ENCODE assay signal across 13 mouse cellular contexts in the genomic region with DNA sequence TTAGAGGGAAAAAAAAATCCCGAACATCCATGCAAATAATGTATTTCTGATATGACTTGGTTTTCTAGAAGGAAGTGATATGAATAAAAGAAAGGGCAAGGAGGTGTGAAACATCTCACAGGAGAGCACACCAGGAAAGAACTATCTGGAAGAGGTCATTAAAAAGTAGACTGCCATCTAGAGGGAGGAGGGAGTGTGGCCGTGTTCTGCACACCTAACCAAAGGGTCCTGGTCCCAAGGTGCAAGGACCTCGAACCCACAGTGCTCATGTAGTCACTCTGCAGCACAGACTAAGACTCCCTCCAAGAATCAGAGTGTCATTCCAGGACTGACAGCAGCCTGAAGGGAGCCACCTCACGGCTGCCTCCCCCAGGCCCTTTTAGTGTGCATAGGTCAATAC.
DNase-seq lines count a peak whose midpoint lies in the region; ATAC-seq and TF ChIP-seq lines count a peak whose summit lies in the region.
"Had no signal": no experiment of that assay in that cellular context is flagged by ENCODE, and none has a peak within 500 bp of the region (broad histone marks: within the 10 kb centered on the region; RNA-seq: fewer than 3 reads in every experiment).

No protein-coding gene starts in this region.

- no peaks in the 10 kb centered on the region for H3K4me1 ChIP-seq in forebrain, postnatal 0 days (ENCODE audit: insufficient read depth)
- peaks cover 10% of the 10 kb centered on the region for H3K4me1 ChIP-seq in forebrain, embryonic 10.5 days
- no peaks in the 10 kb centered on the region for H3K4me1 ChIP-seq in lung, adult 2 months (ENCODE audit: control insufficient read depth, insufficient read depth, low read length)
- H3K4me1 ChIP-seq: limb, embryonic 12.5 days had no signal

- no peak for ATAC-seq in forebrain, postnatal 0 days
- ATAC-seq: forebrain, embryonic 16.5 days had no signal

- H3K9ac ChIP-seq in forebrain, postnatal 0 days, result no peak overlapping the region
- H3K9ac ChIP-seq: hindbrain, embryonic 14.5 days; limb, embryonic 12.5 days had no signal

- TF ChIP-seq CTCF in forebrain, postnatal 0 days (IDR thresholded peaks at IDR 0.05; ENCODE audit: low read depth), result 0 out of 2 replicates have a peak, but pooled peaks have one; percentile 11
- peak; percentile 53 for TF ChIP-seq CTCF in lung, adult 2 months (IDR thresholded peaks at IDR 0.05; ENCODE audit: insufficient read depth, low read length)

- TF ChIP-seq POLR2A in lung, adult 2 months (IDR thresholded peaks at IDR 0.05; ENCODE audit: borderline replicate concordance, extremely low read depth, low read depth, low read length), result no peak

- H3K27me3 ChIP-seq in forebrain, postnatal 0 days (ENCODE audit: insufficient read depth, low read length), result no peaks in the 10 kb centered on the region
- H3K27me3 ChIP-seq in forebrain, embryonic 10.5 days (ENCODE audit: poor library complexity, severe bottlenecking), result no peaks in the 10 kb centered on the region
- H3K27me3 ChIP-seq: limb, embryonic 12.5 days had no signal

- H3K4me3 ChIP-seq in forebrain, postnatal 0 days (ENCODE audit: low read depth, low read length), result no peak overlapping the region
- no peak overlapping the region for H3K4me3 ChIP-seq in forebrain, embryonic 10.5 days
- H3K4me3 ChIP-seq in lung, adult 2 months (replicated peaks; ENCODE audit: extremely low read depth, low read depth, low read length), result no peak overlapping the region
- H3K4me3 ChIP-seq: limb, embryonic 12.5 days had no signal

- H3K4me2 ChIP-seq in forebrain, postnatal 0 days (ENCODE audit: low read depth), result no peak overlapping the region
- H3K4me2 ChIP-seq: hindbrain, embryonic 14.5 days; limb, embryonic 12.5 days had no signal

- DNase-seq in forebrain, postnatal 0 days, result no peak
- no peak for DNase-seq in forebrain, embryonic 10.5 days (ENCODE audit: extremely low spot score, low spot score)
- DNase-seq in lung, adult 2 months, result no peak
- DNase-seq in lung, postnatal 4 days, result no peak
- DNase-seq in induced T-regulatory cell, adult 2 months (ENCODE audit: low read depth), result peak; percentile 6
- peak; percentile 53 to 54 for DNase-seq in thymus, postnatal 36 days
- no peak for DNase-seq in layer of hippocampus, adult 11-12 months (ENCODE audit: low spot score)
- DNase-seq in adrenal gland, postnatal 4 days (ENCODE audit: low spot score in 2 of 2), result no peak
- DNase-seq: cerebellum, adult 11 months; right cerebral cortex, postnatal 14 days had no signal

- no peaks in the 10 kb centered on the region for H3K36me3 ChIP-seq in forebrain, postnatal 0 days (ENCODE audit: insufficient read depth)
- no peaks in the 10 kb centered on the region for H3K36me3 ChIP-seq in forebrain, embryonic 10.5 days (replicated peaks)
- H3K36me3 ChIP-seq: limb, embryonic 12.5 days had no signal

- H3K9me3 ChIP-seq in forebrain, postnatal 0 days (ENCODE audit: low read length), result no peaks in the 10 kb centered on the region
- H3K9me3 ChIP-seq in forebrain, embryonic 10.5 days, result no peaks in the 10 kb centered on the region
- H3K9me3 ChIP-seq: limb, embryonic 12.5 days had no signal

- WGBS in forebrain, postnatal 0 days, result 85% methylated on average over 4 of the region's 4 CpGs
- 86% methylated on average over 4 of the region's 4 CpGs for WGBS in forebrain, embryonic 10.5 days
- 83% methylated on average over 4 of the region's 4 CpGs for WGBS in lung, adult 2 months

- H3K27ac ChIP-seq in forebrain, postnatal 0 days (ENCODE audit: low read depth, low read length), result no peak overlapping the region
- no peak overlapping the region for H3K27ac ChIP-seq in forebrain, embryonic 10.5 days
- H3K27ac ChIP-seq: hindbrain, embryonic 14.5 days; limb, embryonic 12.5 days had no signal

Comparison
In these comparisons a context has a peak if more than half of its experiments do, and no peak if none do; other contexts are left out.
1. DNase-seq: peak in induced T-regulatory cell, adult 2 months (single experiment) and thymus, postnatal 36 days (2 of 2); none in forebrain, postnatal 0 days (single experiment), forebrain, embryonic 10.5 days (single experiment), lung, adult 2 months (single experiment), lung, postnatal 4 days (0 of 2), layer of hippocampus, adult 11-12 months (single experiment) and adrenal gland, postnatal 4 days (0 of 2).